Mouse (Mus musculus) neural tube, embryonic 13.5 days (tissue): Measurements from ENCODE around the gene Mia3. TPM values are rescaled to one million over a fixed set of nuclear protein-coding genes. Genes with fewer than 3 reads are reported as not detected.

ENCODE experiments used
- ATAC-seq: fragments of 200-750 bp; cut with Nextera tagmentation; 2 replicates; pipeline ENCODE4 v1.8.0; 2017; ENCODE audit warnings: low read depth, mild to moderate bottlenecking, moderate TSS enrichment, moderate library complexity
- H3K27ac ChIP-seq: fragments of 300-500 bp; sonication (generic); replicated peaks from 2 replicates; pipeline ENCODE4 v1.5.1; 2015; ENCODE audit warnings: moderate library complexity, mild to moderate bottlenecking, inconsistent platforms
- H3K27me3 ChIP-seq: fragments of 300-500 bp; sonication (generic); 2 replicates; pipeline ENCODE4 v1.6.1; 2015; ENCODE audit warnings: mild to moderate bottlenecking, inconsistent platforms
- H3K36me3 ChIP-seq: fragments of 300-500 bp; sonication (generic); 2 replicates; pipeline ENCODE4 v1.6.1; 2015; ENCODE audit warnings: mild to moderate bottlenecking, inconsistent platforms
- H3K4me1 ChIP-seq: fragments of 300-500 bp; sonication (generic); replicated peaks from 2 replicates; pipeline ENCODE4 v1.6.1; 2015; ENCODE audit warnings: inconsistent platforms
- H3K4me2 ChIP-seq: fragments of 300-500 bp; sonication (generic); 2 replicates; pipeline ENCODE4 v1.6.1; 2015; ENCODE audit warnings: inconsistent platforms, mild to moderate bottlenecking, moderate library complexity
- H3K4me3 ChIP-seq: fragments of 300-500 bp; sonication (generic); 2 replicates; pipeline ENCODE4 v1.5.1; 2015; ENCODE audit warnings: mild to moderate bottlenecking, inconsistent platforms
- H3K9ac ChIP-seq: fragments of 300-500 bp; sonication (generic); 2 replicates; pipeline ENCODE4 v1.6.1; 2015; ENCODE audit warnings: moderate library complexity, mild to moderate bottlenecking, inconsistent platforms
- H3K9me3 ChIP-seq: fragments of 300-500 bp; sonication (generic); 2 replicates; pipeline ENCODE4 v1.6.1; 2016; ENCODE audit warnings: inconsistent platforms
- WGBS: fragments of 180-500 bp; shearing (Covaris S2); methylation state at CpG from one replicate; pipeline ENCODE4 v1.1.7; 2015; 5-methylcytosine and 5-hydroxymethylcytosine counted together
- polyA plus RNA-seq: library from polyadenylated mRNA; unstranded; fragments of >200 nt; fragmentation: Nextera tagmentation; extraction: Ambion mirVana; gene quantifications from 2 replicates; pipeline ENCODE4 v1.2.1, GENCODE M21; 2015

Gene Mia3
- polyA plus RNA-seq, 1 experiment from 2014 or later, result 113 TPM

DNA sequence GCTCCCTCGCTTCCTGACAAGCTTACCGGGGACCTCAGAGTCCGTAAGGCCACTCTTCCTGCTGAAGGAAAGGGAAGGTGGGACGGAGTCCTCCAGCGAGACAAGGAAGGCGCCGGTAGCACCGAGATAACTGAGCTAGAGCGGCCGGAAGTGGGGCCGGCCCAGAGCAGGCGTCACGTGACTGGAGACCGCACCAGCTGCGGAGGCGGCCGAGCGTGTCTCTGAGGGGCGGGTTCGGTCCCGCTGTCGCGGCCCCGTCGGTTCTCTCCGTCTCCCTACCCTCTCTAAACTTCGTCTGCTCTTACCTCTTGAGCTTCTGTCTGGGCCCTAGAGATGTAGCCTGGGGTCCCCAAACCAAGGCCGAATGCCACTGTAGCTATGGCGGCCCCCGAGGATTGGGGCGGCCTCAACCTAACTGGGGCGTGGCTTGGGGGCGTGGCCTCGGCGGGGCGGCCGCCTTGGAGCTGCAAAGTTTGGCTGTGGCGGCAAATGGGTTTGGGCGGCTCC lies 72.4 kb downstream of the Mia3 start, which contains the start of gene Brox:
TSS of gene Brox (minus strand) at position 393 of the 507 bp plus-strand sequence.
- ATAC-seq, result peak; percentile 94
- under 1% methylated on average over 39 of the region's 39 CpGs for WGBS
- H3K36me3 ChIP-seq, result peaks cover 19% of the 10 kb centered on the region
- H3K9me3 ChIP-seq, result no peaks in the 10 kb centered on the region
- H3K27me3 ChIP-seq, result no peaks in the 10 kb centered on the region
- H3K27ac ChIP-seq, result peak within 1 kb of the TSS; percentile 82
- H3K9ac ChIP-seq, result peak within 1 kb of the TSS; percentile 72
- H3K4me3 ChIP-seq, result peak within 1 kb of the TSS; percentile 51
- peaks cover 8% of the 10 kb centered on the region for H3K4me1 ChIP-seq
- H3K4me2 ChIP-seq, result peak within 1 kb of the TSS; percentile 61

DNA sequence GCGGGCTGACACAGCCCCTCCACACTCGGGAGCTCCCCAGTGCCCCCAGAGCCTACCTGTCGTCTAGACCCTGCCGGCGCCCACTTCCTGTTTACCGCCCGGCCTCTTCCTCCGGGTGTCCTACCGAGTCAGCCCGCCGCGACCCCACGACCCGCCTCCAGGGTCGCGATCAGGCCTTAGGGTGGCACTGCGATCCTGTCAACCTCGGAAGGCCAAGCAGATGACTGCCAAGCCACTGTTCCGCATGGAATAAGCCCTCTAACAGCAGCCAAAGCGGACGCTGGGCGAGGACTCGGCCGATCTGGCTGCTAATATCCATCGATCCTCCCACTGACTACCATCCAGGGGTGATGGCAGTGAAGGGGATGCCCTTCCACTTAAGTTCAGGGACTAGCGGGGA lies 72.9 kb downstream of the Mia3 start, which contains the start of gene Aida:
TSS of gene Aida (plus strand) at position 126 of the 400 bp plus-strand sequence.
- H3K27ac ChIP-seq, result peak within 1 kb of the TSS; percentile 82
- ATAC-seq, result peak; percentile 52
- H3K36me3 ChIP-seq, result peaks cover 22% of the 10 kb centered on the region
- no peaks in the 10 kb centered on the region for H3K9me3 ChIP-seq
- H3K4me3 ChIP-seq, result peak within 1 kb of the TSS; percentile 51
- peaks cover 8% of the 10 kb centered on the region for H3K4me1 ChIP-seq
- H3K27me3 ChIP-seq, result no peaks in the 10 kb centered on the region
- peak within 1 kb of the TSS; percentile 72 for H3K9ac ChIP-seq
- WGBS, result under 1% methylated on average over 26 of the region's 26 CpGs
- H3K4me2 ChIP-seq, result peak within 1 kb of the TSS; percentile 61

DNA sequence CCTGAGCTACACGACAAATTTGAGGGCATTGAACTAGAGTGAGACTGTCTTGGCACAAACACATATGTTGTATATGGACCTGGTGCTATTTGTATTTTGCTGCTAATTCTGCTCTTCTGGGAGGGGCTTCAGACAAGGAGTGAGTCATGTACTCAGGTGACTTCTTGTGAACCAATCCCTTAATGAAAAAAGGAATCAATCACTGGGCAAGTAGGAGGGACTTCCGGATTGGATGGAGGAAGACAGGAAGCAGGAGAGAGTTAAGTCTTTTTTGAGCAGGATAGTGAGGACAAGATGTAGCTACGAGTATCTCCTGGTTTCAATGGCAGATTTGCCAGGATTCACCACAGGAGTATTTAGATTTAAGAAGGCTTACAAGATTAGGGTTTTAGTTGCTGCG lies 79.8 kb downstream of the Mia3 start:
- ATAC-seq, result no peak

DNA sequence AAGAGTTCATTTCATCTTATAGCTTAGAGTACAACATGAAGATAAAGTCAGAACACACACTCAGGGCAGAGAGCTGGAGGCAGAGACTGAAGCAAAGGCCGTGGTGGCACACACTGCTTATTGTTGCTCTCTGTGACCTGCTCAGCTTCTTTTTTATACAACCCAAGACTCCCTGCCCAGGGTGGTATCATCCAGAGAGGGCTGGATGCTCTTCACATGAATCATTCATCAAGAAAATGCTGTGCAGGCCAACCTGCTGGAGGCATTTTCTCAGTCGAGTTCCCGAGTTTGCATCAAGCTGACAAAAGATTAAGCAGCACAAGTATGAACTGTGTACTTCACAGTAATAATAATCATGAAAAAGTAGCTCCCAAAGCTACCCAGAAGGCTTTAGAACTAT lies 81.0 kb downstream of the Mia3 start:
- Histone ChIP-seq H3K4me2 (no peak overlapping the region), H3K4me3 (no peak overlapping the region), H3K36me3 (peaks cover 89% of the 10 kb centered on the region), H3K27me3 (no peaks in the 10 kb centered on the region), H3K4me1 (no peaks in the 10 kb centered on the region), H3K9ac (no peak overlapping the region), H3K9me3 (no peaks in the 10 kb centered on the region), H3K27ac (no peak overlapping the region)
- ATAC-seq, result no peak
- WGBS, result 89% methylated on average over 3 of the region's 3 CpGs

More for the DNA sequence above, 79.8 kb downstream of the Mia3 start:
- Histone ChIP-seq H3K27me3 (no peaks in the 10 kb centered on the region), H3K4me3 (no peak overlapping the region), H3K4me2 (no peak overlapping the region), H3K4me1 (no peaks in the 10 kb centered on the region), H3K9ac (no peak overlapping the region), H3K9me3 (no peaks in the 10 kb centered on the region), H3K36me3 (peaks cover 86% of the 10 kb centered on the region), H3K27ac (no peak overlapping the region)
- 97% methylated on average over 4 of the region's 4 CpGs for whole genome bisulfite sequencing

Other genes starting within 250 kb of the Mia3 start
- gene Disp1, start 148.0 kb downstream of the Mia3 start, polyA plus RNA-seq, result 8.1 and 10.0 TPM in 2 replicates
- 53.7 and 56.5 TPM in 2 replicates for gene Aida, start 73.0 kb downstream of the Mia3 start, polyA plus RNA-seq
- gene Brox, start 72.3 kb downstream of the Mia3 start, polyA plus RNA-seq, result 100 and 105 TPM in 2 replicates
- 14.1 and 15.6 TPM in 2 replicates for gene Taf1a, start 19.4 kb upstream of the Mia3 start, polyA plus RNA-seq
- gene Hhipl2, start 48.7 kb upstream of the Mia3 start, polyA plus RNA-seq, result 0.08 and 0.17 TPM in 2 replicates